Mouse (Mus musculus) embryonic facial prominence, embryonic 11.5 days (tissue): ENCODE results near the gene Fah. TPM values are rescaled to one million over a fixed set of nuclear protein-coding genes. Genes with fewer than 3 reads are reported as not detected.
A peak's percentile ranks its signal among the peaks of the same experiment; 100 is the strongest.

Experiments
- ATAC-seq: fragments of 200-750 bp; cut with Nextera tagmentation; replicated peaks from 2 replicates; pipeline ENCODE4 v1.8.0; 2017; ENCODE audit warnings: low read depth; ENCODE audit not compliant: insufficient number of reproducible peaks, low FRiP score, low TSS enrichment
- DNase-seq: peaks from one replicate; pipeline ENCODE4 v3.0.0-alpha.2; 2015; ENCODE audit warnings: low spot score
- H3K27ac ChIP-seq: fragments of 300-500 bp; sonication (generic); replicated peaks from 2 replicates; pipeline ENCODE4 v1.5.1; 2014; ENCODE audit warnings: mild to moderate bottlenecking, low read depth, low read length, control low read depth
- H3K27me3 ChIP-seq: fragments of 300-500 bp; sonication (generic); 2 replicates; pipeline ENCODE4 v1.6.1; 2014; ENCODE audit warnings: mild to moderate bottlenecking, low read length, moderate library complexity, mixed read lengths; ENCODE audit not compliant: control insufficient read depth, insufficient read depth
- H3K36me3 ChIP-seq: fragments of 300-500 bp; sonication (generic); replicated peaks from 2 replicates; pipeline ENCODE4 v1.6.1; 2014; ENCODE audit warnings: low read depth, mild to moderate bottlenecking, low read length, moderate library complexity, mixed read lengths; ENCODE audit not compliant: control insufficient read depth, insufficient read depth
- H3K4me1 ChIP-seq: fragments of 300-500 bp; sonication (generic); 2 replicates; pipeline ENCODE4 v1.6.1; 2014; ENCODE audit warnings: low read length, mixed read lengths; ENCODE audit not compliant: control insufficient read depth, insufficient read depth
- H3K4me2 ChIP-seq: fragments of 300-500 bp; sonication (generic); 2 replicates; pipeline ENCODE4 v1.6.1; 2014; ENCODE audit warnings: low read depth, mild to moderate bottlenecking, control low read depth, low read length, moderate library complexity
- H3K4me3 ChIP-seq: fragments of 300-500 bp; sonication (generic); 2 replicates; pipeline ENCODE4 v1.5.1; 2014; ENCODE audit warnings: low read depth, low read length, control low read depth
- H3K9ac ChIP-seq: fragments of 300-500 bp; sonication (generic); replicated peaks from 2 replicates; pipeline ENCODE4 v1.6.1; 2014; ENCODE audit warnings: mild to moderate bottlenecking, control low read depth, low read length
- H3K9me3 ChIP-seq: fragments of 300-500 bp; sonication (generic); replicated peaks from 2 replicates; pipeline ENCODE4 v1.6.1; 2016; ENCODE audit warnings: mild to moderate bottlenecking, low read length, inconsistent platforms, mixed read lengths; ENCODE audit not compliant: control insufficient read depth
- WGBS: fragments of 180-500 bp; shearing (Covaris S2); extraction: QIAGEN DNeasy Blood & Tissue Kit; methylation state at CpG from one replicate; pipeline ENCODE4 v1.1.7; 2014; 5-methylcytosine and 5-hydroxymethylcytosine counted together
- polyA plus RNA-seq: library from polyadenylated mRNA; unstranded; fragments of >200 nt; fragmentation: Nextera tagmentation; extraction: Ambion mirVana; gene quantifications from 2 replicates; pipeline ENCODE4 v1.2.1, GENCODE M21; 2014

Fah gene
- polyA plus RNA-seq, 1 experiment from 2014 or later = 2.4 TPM

- DNase-seq = no peak
- H3K4me2 ChIP-seq = no peak overlapping the region
- no peaks in the 10 kb centered on the region for H3K9me3 ChIP-seq
- no peaks in the 10 kb centered on the region for H3K27me3 ChIP-seq
- H3K36me3 ChIP-seq = no peaks in the 10 kb centered on the region
- H3K27ac ChIP-seq = no peak overlapping the region
- H3K9ac ChIP-seq = no peak overlapping the region
- no peak overlapping the region for H3K4me3 ChIP-seq
- no peaks in the 10 kb centered on the region for H3K4me1 ChIP-seq
- no peak for ATAC-seq
Observed at GRCm38 (mm10) chr7:84636939-84637338, 30.4 kb upstream of the Fah start.

- H3K36me3 ChIP-seq = no peaks in the 10 kb centered on the region
- H3K4me2 ChIP-seq = no peak overlapping the region
- H3K27ac ChIP-seq = no peak overlapping the region
- H3K4me3 ChIP-seq = no peak overlapping the region
- H3K27me3 ChIP-seq = no peaks in the 10 kb centered on the region
- 91% methylated on average over 3 of the region's 3 CpGs for WGBS
- H3K4me1 ChIP-seq = no peaks in the 10 kb centered on the region
- H3K9ac ChIP-seq = no peak overlapping the region
- no peaks in the 10 kb centered on the region for H3K9me3 ChIP-seq
- DNase-seq = no peak
- ATAC-seq = no peak
Observed at GRCm38 (mm10) chr7:84631878-84632277, 25.4 kb upstream of the Fah start.

DNA sequence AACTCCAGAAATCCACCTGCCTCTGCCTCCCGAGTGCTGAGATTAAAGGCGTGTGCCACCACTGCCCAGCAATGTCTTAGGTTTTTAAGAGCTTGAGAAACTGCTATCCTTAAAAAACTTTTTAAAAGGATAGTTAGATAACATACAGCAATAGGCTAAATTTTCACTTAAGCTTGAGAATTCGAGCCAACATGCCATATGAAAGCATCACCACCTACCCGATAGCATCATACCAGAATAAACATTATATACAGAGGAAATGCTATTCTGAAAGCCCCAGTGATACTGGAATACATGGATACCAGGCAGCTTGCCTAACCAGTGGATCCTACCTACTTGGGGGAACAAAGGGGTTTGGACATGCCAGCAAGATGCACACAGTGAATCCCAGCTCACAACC, 17.2 kb upstream of the Fah start:
- H3K4me1 ChIP-seq = no peaks in the 10 kb centered on the region
- no peak overlapping the region for H3K27ac ChIP-seq
- WGBS = 95% methylated on average over 4 of the region's 4 CpGs
- no peak overlapping the region for H3K9ac ChIP-seq
- H3K27me3 ChIP-seq = no peaks in the 10 kb centered on the region
- no peak for DNase-seq
- H3K4me3 ChIP-seq = no peak overlapping the region
- H3K36me3 ChIP-seq = no peaks in the 10 kb centered on the region; the same call in 1 of the 2 replicates
- H3K4me2 ChIP-seq = no peak overlapping the region
- no peaks in the 10 kb centered on the region for H3K9me3 ChIP-seq
- ATAC-seq = no peak

DNA sequence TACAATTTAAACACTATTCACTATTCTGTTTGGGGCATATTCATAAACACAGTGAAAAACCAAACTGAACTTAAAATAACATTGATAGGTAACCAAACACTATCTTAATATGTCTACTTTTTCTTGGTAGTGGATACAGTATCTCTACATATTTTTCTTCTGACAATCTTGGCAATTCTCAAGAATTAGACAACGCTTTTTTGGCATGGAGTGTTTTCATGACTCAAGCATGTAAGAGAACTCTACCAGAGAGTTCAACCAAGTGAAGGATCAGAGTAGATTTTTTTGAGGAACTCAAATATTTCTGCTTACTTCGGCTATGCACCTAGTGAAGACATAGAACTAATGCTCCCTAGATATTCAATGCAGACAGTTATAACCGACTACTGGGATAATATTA, 14.4 kb upstream of the Fah start:
- no peaks in the 10 kb centered on the region for H3K9me3 ChIP-seq
- no peaks in the 10 kb centered on the region; the same call in 1 of the 2 replicates for H3K36me3 ChIP-seq
- 96% methylated on average over 3 of the region's 3 CpGs for WGBS

GRCm38 (mm10) chr7:84618951-84619350, 12.4 kb upstream of the Fah start:
- DNase-seq = no peak
- Histone ChIP-seq H3K9ac (no peak overlapping the region), H3K4me1 (no peaks in the 10 kb centered on the region), H3K36me3 (no peaks in the 10 kb centered on the region; the same call in 1 of the 2 replicates), H3K4me3 (no peak overlapping the region), H3K27ac (no peak overlapping the region), H3K4me2 (no peak overlapping the region), H3K27me3 (no peaks in the 10 kb centered on the region), H3K9me3 (no peaks in the 10 kb centered on the region)
- WGBS = 90% methylated on average over 2 of the region's 2 CpGs
- ATAC-seq = no peak

More for the DNA sequence above, 14.4 kb upstream of the Fah start:
- Histone ChIP-seq H3K27me3 (no peaks in the 10 kb centered on the region), H3K4me3 (no peak overlapping the region), H3K4me1 (no peaks in the 10 kb centered on the region), H3K4me2 (no peak overlapping the region), H3K27ac (no peak overlapping the region), H3K9ac (no peak overlapping the region)
- no peak for DNase-seq
- ATAC-seq = no peak

DNA sequence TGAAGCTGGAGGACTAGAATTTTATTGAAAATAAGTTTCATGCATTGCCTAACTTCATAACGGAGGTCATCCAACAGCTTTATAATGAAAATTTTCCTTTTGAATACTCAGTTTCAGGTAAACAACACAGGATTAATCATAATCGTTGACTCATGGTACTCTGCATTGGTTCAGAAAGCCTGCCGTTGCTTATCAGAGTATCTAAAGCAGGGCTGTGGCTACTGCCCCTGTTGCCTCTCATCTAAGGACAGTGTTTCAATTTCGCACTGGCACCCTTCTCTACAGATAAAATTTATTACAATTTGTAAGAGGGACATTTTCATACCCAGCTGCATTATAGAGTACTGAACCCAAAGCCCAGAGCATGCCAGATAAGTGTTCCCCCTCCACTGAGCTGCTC, 5.9 kb upstream of the Fah start:
- Histone ChIP-seq H3K9ac (no peak overlapping the region), H3K27ac (no peak overlapping the region), H3K4me2 (no peak overlapping the region), H3K27me3 (no peaks in the 10 kb centered on the region), H3K4me1 (no peaks in the 10 kb centered on the region), H3K36me3 (no peaks in the 10 kb centered on the region), H3K4me3 (no peak overlapping the region), H3K9me3 (no peaks in the 10 kb centered on the region)
- no peak for DNase-seq
- ATAC-seq = no peak
- 89% methylated on average over 4 of the region's 4 CpGs for WGBS

DNA sequence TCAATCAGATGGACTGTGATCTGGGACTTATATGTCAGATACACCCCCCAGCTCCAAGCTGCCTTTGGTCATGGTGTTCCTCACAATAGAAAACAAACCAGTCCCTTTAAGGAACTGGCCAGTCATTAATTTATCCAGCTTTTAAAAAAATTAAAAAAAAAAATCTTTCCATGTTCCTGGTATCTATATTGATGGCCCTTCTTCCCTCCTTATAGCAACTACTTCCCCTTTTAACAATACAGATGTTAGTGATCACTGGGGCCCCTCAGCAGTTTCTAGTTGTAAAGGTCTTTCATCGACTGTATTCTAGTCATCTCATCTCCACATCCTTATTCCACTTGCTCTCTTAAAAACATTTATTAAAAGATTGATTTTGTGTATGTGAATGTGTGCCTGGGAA, 5.1 kb upstream of the Fah start:
- Histone ChIP-seq H3K36me3 (no peaks in the 10 kb centered on the region), H3K27ac (no peak overlapping the region), H3K9me3 (no peaks in the 10 kb centered on the region), H3K4me3 (no peak overlapping the region), H3K4me1 (no peaks in the 10 kb centered on the region), H3K4me2 (no peak overlapping the region), H3K27me3 (no peaks in the 10 kb centered on the region), H3K9ac (no peak overlapping the region)
- 88% methylated on average over 1 of the region's 1 CpGs for WGBS
- DNase-seq (no peak), ATAC-seq (no peak)

GRCm38 (mm10) chr7:84605704-84606292, 724 bp downstream of the Fah start:
- DNase-seq (peak; percentile 30), ATAC-seq (peak; percentile 84)
- H3K4me3 ChIP-seq = peak overlapping the region; percentile 47
- H3K27ac ChIP-seq = no peak overlapping the region
- no peaks in the 10 kb centered on the region; the same call in 1 of the 2 replicates for H3K4me1 ChIP-seq
- no peaks in the 10 kb centered on the region for H3K27me3 ChIP-seq
- H3K36me3 ChIP-seq = no peaks in the 10 kb centered on the region
- peak overlapping the region; percentile 57 for H3K9ac ChIP-seq
- no peaks in the 10 kb centered on the region for H3K9me3 ChIP-seq
- under 1% methylated on average over 32 of the region's 36 CpGs for WGBS
- peak overlapping the region; percentile 93 for H3K4me2 ChIP-seq
